ENCODE assay signal across 18 mouse cellular contexts in the genomic region with DNA sequence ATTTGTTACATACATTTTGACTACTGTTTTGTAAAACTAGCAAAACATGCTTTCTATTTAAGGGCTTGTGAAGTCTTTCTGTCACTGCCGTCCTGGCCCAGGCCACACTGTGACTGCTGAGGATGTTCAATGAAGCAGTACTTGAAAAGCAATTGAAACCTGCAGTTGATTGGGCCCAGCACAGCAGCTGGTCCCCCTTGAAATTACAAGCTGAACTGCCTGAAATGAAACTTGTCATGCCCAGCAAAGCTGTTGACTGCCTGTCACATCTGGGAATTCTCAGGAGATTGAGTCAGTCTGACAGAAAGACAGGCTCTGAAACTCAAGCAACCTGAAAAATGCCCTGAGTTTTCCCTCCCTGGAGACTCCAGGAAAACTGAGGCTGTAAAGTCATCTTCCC.
DNase-seq lines count a peak whose midpoint lies in the region; ATAC-seq lines count a peak whose summit lies in the region.
"Had no signal": no experiment of that assay in that cellular context is flagged by ENCODE, and none has a peak within 500 bp of the region (broad histone marks: within the 10 kb centered on the region; RNA-seq: fewer than 3 reads in every experiment).

No protein-coding gene starts in this region.

- no peaks in the 10 kb centered on the region for H3K36me3 ChIP-seq in midbrain, embryonic 11.5 days (ENCODE audit: control insufficient read depth, insufficient read depth, low read length)
- no peaks in the 10 kb centered on the region for H3K36me3 ChIP-seq in midbrain, embryonic 10.5 days
- no peaks in the 10 kb centered on the region for H3K36me3 ChIP-seq in hindbrain, embryonic 11.5 days (ENCODE audit: control insufficient read depth, insufficient read depth, low read length)
- no peaks in the 10 kb centered on the region for H3K36me3 ChIP-seq in midbrain, embryonic 14.5 days (ENCODE audit: control insufficient read depth, insufficient read depth, low read length)
- H3K36me3 ChIP-seq: embryonic facial prominence, embryonic 12.5 days; limb, embryonic 12.5 days; liver, embryonic 15.5 days; midbrain, embryonic 12.5 days had no signal

- H3K9ac ChIP-seq in midbrain, embryonic 11.5 days (ENCODE audit: low read length) = no peak overlapping the region
- H3K9ac ChIP-seq in hindbrain, embryonic 11.5 days (ENCODE audit: low read depth, low read length) = no peak overlapping the region
- no peak overlapping the region for H3K9ac ChIP-seq in midbrain, embryonic 14.5 days (replicated peaks; ENCODE audit: low read length)
- H3K9ac ChIP-seq: embryonic facial prominence, embryonic 12.5 days; limb, embryonic 12.5 days; liver, embryonic 15.5 days; midbrain, embryonic 12.5 days had no signal

- DNase-seq in midbrain, embryonic 11.5 days (ENCODE audit: low spot score, missing footprints) = peak; percentile 86
- DNase-seq in midbrain, embryonic 10.5 days (ENCODE audit: low spot score) = no peak
- peak; percentile 42 for DNase-seq in hindbrain, embryonic 11.5 days (ENCODE audit: low spot score)
- peak; percentile 38 for DNase-seq in midbrain, embryonic 14.5 days
- peak; percentile 37 for DNase-seq in retina, postnatal 1 day
- no peak for DNase-seq in frontal cortex, postnatal 10 days (ENCODE audit: low spot score in 2 of 2)
- no peak for DNase-seq in adipocyte (ENCODE audit: low spot score)
- DNase-seq: adrenal gland, postnatal 10 days; cerebellum, adult 9-10 months; heart, adult 11 months; kidney, postnatal 10 days; thymus, postnatal 25 days had no signal

- peaks cover 7% of the 10 kb centered on the region for H3K27me3 ChIP-seq in midbrain, embryonic 11.5 days (ENCODE audit: control insufficient read depth, insufficient read depth, low read length)
- H3K27me3 ChIP-seq in midbrain, embryonic 10.5 days (ENCODE audit: low read depth, poor library complexity, severe bottlenecking) = peaks cover 68% of the 10 kb centered on the region
- H3K27me3 ChIP-seq in hindbrain, embryonic 11.5 days (ENCODE audit: control insufficient read depth, insufficient read depth, low read length) = no peaks in the 10 kb centered on the region; the same call in 1 of the 2 replicates
- 0 out of 2 replicates have a peak, but pooled peaks cover 5% of the 10 kb centered on the region for H3K27me3 ChIP-seq in midbrain, embryonic 14.5 days (ENCODE audit: control insufficient read depth, insufficient read depth, low read length)
- H3K27me3 ChIP-seq: embryonic facial prominence, embryonic 12.5 days; limb, embryonic 12.5 days; liver, embryonic 15.5 days had no signal

- H3K27ac ChIP-seq in midbrain, embryonic 11.5 days (ENCODE audit: low read depth, low read length) = no peak overlapping the region
- no peak overlapping the region for H3K27ac ChIP-seq in midbrain, embryonic 10.5 days (replicated peaks)
- no peak overlapping the region for H3K27ac ChIP-seq in hindbrain, embryonic 11.5 days (ENCODE audit: low read depth, low read length)
- no peak overlapping the region for H3K27ac ChIP-seq in midbrain, embryonic 14.5 days (replicated peaks; ENCODE audit: low read depth, low read length)
- H3K27ac ChIP-seq: embryonic facial prominence, embryonic 12.5 days; limb, embryonic 12.5 days; liver, embryonic 15.5 days; midbrain, embryonic 12.5 days had no signal

- H3K4me2 ChIP-seq in midbrain, embryonic 11.5 days = no peak overlapping the region
- H3K4me2 ChIP-seq in hindbrain, embryonic 11.5 days (replicated peaks; ENCODE audit: low read depth, low read length) = no peak overlapping the region
- no peak overlapping the region for H3K4me2 ChIP-seq in midbrain, embryonic 14.5 days (ENCODE audit: low read length)
- H3K4me2 ChIP-seq: embryonic facial prominence, embryonic 12.5 days; limb, embryonic 12.5 days; liver, embryonic 15.5 days; midbrain, embryonic 12.5 days had no signal

- H3K4me1 ChIP-seq in midbrain, embryonic 11.5 days (ENCODE audit: control insufficient read depth, insufficient read depth, low read length) = peaks cover 17% of the 10 kb centered on the region
- peaks cover 28% of the 10 kb centered on the region for H3K4me1 ChIP-seq in midbrain, embryonic 10.5 days
- peaks cover 3% of the 10 kb centered on the region; the same call in 1 of the 2 replicates for H3K4me1 ChIP-seq in hindbrain, embryonic 11.5 days (replicated peaks; ENCODE audit: control insufficient read depth, insufficient read depth, low read length)
- H3K4me1 ChIP-seq in midbrain, embryonic 14.5 days (ENCODE audit: control insufficient read depth, insufficient read depth, low read length) = no peaks in the 10 kb centered on the region
- H3K4me1 ChIP-seq: embryonic facial prominence, embryonic 12.5 days; limb, embryonic 12.5 days; liver, embryonic 15.5 days had no signal

- H3K9me3 ChIP-seq in midbrain, embryonic 11.5 days (ENCODE audit: control insufficient read depth, low read length) = no peaks in the 10 kb centered on the region
- H3K9me3 ChIP-seq in midbrain, embryonic 10.5 days (replicated peaks) = no peaks in the 10 kb centered on the region
- no peaks in the 10 kb centered on the region; the same call in 1 of the 2 replicates for H3K9me3 ChIP-seq in hindbrain, embryonic 11.5 days (ENCODE audit: control insufficient read depth, low read length)
- 0 out of 2 replicates have a peak, but pooled peaks cover 3% of the 10 kb centered on the region for H3K9me3 ChIP-seq in midbrain, embryonic 14.5 days (ENCODE audit: control insufficient read depth, low read length)
- H3K9me3 ChIP-seq: embryonic facial prominence, embryonic 12.5 days; limb, embryonic 12.5 days; liver, embryonic 15.5 days; midbrain, embryonic 12.5 days had no signal

- no peak for ATAC-seq in midbrain, embryonic 11.5 days (ENCODE audit: low FRiP score)
- ATAC-seq in hindbrain, embryonic 11.5 days (ENCODE audit: low FRiP score) = 0 out of 2 replicates have a peak, but pooled peaks have one; percentile 45
- 0 out of 2 replicates have a peak, but pooled peaks have one; percentile 37 for ATAC-seq in midbrain, embryonic 14.5 days (ENCODE audit: low FRiP score, low TSS enrichment)
- ATAC-seq: CD4-positive, CD25-positive, alpha-beta regulatory T cell, adult 4 months; inflammation-experienced regulatory T-cells, adult 6 months had no signal

- 35% methylated on average over 1 of the region's 1 CpGs for WGBS in midbrain, embryonic 11.5 days
- WGBS in midbrain, embryonic 10.5 days = 47% methylated on average over 1 of the region's 1 CpGs
- WGBS in hindbrain, embryonic 11.5 days = 29% methylated on average over 1 of the region's 1 CpGs
- 21% methylated on average over 1 of the region's 1 CpGs for WGBS in midbrain, embryonic 14.5 days

- no peak overlapping the region for H3K4me3 ChIP-seq in midbrain, embryonic 11.5 days (ENCODE audit: low read depth, low read length)
- H3K4me3 ChIP-seq in midbrain, embryonic 10.5 days = no peak overlapping the region
- H3K4me3 ChIP-seq in hindbrain, embryonic 11.5 days (ENCODE audit: low read depth, low read length) = no peak overlapping the region
- no peak overlapping the region for H3K4me3 ChIP-seq in midbrain, embryonic 14.5 days (replicated peaks; ENCODE audit: low read depth, low read length)
- H3K4me3 ChIP-seq: embryonic facial prominence, embryonic 12.5 days; limb, embryonic 12.5 days; liver, embryonic 15.5 days; midbrain, embryonic 12.5 days had no signal

Comparison
In these comparisons a context has a peak if more than half of its experiments do, and no peak if none do; other contexts are left out.
1. DNase-seq: peak in midbrain, embryonic 11.5 days (single experiment), hindbrain, embryonic 11.5 days (single experiment), midbrain, embryonic 14.5 days (single experiment) and retina, postnatal 1 day (single experiment); none in midbrain, embryonic 10.5 days (single experiment), frontal cortex, postnatal 10 days (0 of 2) and adipocyte (single experiment).